Mouse (Mus musculus) bone marrow macrophage, adult 2 months (primary cell): ENCODE results near the gene Sult4a1. TPM values are rescaled to one million over a fixed set of nuclear protein-coding genes. Genes with fewer than 3 reads are reported as not detected.

Experiments used
- H3K27ac ChIP-seq: 2 replicates; pipeline ENCODE4 v1.5.1; 2012; ENCODE audit warnings: low read depth, low read length; ENCODE audit not compliant: insufficient read depth
- H3K4me1 ChIP-seq: 2 replicates; pipeline ENCODE4 v1.6.1; 2012; ENCODE audit warnings: low read length; ENCODE audit not compliant: control insufficient read depth, insufficient read depth
- H3K4me3 ChIP-seq: 2 replicates; pipeline ENCODE4 v1.5.1; 2012; ENCODE audit warnings: mild to moderate bottlenecking, low read length, moderate library complexity; ENCODE audit not compliant: insufficient read depth
- CTCF ChIP-seq: IDR thresholded peaks from 2 replicates; pipeline ENCODE4 v1.5.1; 2012; ENCODE audit warnings: low read depth, mild to moderate bottlenecking, low read length, moderate library complexity
- POLR2A ChIP-seq: IDR thresholded peaks from 2 replicates; pipeline ENCODE4 v1.6.1; 2012; ENCODE audit warnings: mild to moderate bottlenecking, low read depth, low read length, borderline replicate concordance
- polyA plus RNA-seq: library from polyadenylated mRNA; stranded (reverse); fragments of >200 nt; gene quantifications from 2 replicates; pipeline ENCODE4 v1.2.4, GENCODE M21; 2012; ENCODE audit not compliant: missing spikeins, insufficient read depth, insufficient read length

Sult4a1 gene
- polyA plus RNA-seq, 1 experiment: not detected

DNA sequence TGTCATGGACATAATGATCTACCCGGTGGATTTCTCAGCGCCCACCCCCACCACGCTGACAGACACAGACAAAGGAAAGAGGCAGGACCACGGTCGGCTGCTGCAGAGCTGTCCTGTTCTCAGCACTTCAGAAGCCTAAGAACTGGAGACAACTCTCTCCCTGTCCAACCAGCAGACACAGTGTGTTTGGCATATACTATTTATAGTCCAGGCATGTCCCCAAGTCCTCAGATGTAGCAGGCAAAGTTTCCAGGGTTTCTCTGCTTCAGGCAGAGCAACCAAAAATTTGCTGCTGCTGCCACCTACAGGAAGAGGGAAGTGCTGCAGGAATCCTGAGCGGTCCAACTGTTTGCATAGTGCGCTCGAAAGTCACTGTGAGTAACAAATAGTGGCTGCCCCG, 51.7 kb downstream of the Sult4a1 start:
- H3K4me3 ChIP-seq: no peak overlapping the region
- no peaks in the 10 kb centered on the region for H3K4me1 ChIP-seq
- TF ChIP-seq CTCF (peak; percentile 80), POLR2A (no peak)
- H3K27ac ChIP-seq: no peak overlapping the region

DNA sequence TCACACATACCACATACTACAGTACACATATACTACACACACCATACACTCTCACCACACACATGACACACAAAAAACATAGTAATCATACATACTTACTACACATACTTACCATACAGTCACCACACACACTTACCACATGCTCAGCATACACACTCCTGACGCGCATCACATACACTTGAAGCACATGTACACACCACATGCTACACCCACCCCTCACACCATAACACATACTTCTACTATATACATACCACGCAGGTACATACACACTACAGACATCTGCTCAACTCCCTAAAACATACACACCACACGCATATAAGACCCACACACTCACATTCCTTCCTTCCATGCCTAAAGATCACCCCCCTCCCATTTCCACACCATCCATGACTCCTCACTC, 52.3 kb downstream of the Sult4a1 start:
- Histone ChIP-seq H3K4me3 (no peak overlapping the region), H3K4me1 (no peaks in the 10 kb centered on the region), H3K27ac (no peak overlapping the region)
- no peak for TF ChIP-seq POLR2A
- no peak for TF ChIP-seq CTCF

DNA sequence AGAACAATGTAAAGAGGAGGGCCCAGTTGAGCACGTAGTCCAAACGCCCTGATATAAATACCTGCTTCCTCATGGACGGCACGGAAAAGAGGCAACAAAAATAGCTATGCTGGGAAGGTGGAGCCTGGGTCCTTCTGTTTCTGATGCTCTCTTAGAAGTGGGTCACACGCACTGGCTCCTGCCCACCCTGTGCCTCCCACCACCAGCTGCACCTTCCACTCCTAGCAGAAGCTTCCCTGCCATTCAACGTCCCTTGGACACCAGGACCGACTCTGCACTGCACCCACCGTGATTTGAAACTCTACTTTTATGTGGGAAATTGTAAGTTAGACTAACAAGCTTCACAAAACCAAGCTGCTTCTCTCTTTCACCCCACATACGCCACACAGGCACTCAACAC, 53.2 kb downstream of the Sult4a1 start:
- H3K4me1 ChIP-seq: no peaks in the 10 kb centered on the region
- no peak for TF ChIP-seq CTCF
- TF ChIP-seq POLR2A: no peak
- no peak overlapping the region for H3K4me3 ChIP-seq
- no peak overlapping the region for H3K27ac ChIP-seq

DNA sequence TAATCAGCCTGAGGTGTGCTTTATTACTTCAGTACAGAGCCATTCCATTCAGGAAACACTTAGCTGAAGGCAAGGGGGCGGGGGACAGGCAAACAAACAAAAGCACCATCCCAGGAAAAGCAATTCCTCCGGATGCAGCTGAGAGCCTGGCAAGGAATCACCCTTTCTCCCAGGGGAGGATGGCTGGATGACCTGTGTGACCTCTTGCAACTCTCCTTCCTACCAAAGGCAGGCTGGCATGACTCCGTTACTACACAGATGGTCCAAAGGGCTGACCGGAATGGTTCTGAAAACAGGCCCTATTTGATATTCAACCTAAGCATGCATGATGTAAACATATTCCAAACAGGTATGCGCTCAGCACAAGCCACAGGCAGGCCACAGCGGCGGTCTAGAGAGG, 56.0 kb downstream of the Sult4a1 start:
- Histone ChIP-seq H3K27ac (no peak overlapping the region), H3K4me3 (no peak overlapping the region), H3K4me1 (no peaks in the 10 kb centered on the region)
- no peak for TF ChIP-seq POLR2A
- no peak for TF ChIP-seq CTCF

DNA sequence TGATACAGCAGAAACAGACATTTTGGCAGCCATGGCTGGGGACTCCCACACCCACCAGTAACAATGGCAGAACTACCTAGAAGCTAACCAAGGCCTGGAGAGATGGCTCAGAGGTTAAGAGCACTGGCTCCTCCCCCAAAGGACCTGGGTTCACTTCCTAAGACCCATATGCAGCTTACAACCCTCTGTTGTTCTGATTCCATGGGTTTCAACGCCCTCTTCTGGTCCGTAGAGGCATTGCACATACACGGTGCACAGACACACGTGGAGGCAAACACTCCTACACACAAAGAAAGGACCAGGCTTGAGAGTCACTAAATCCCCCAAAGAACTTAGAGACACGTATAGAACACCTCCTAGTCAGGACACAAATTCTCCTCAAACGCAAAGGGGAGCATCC, 60.0 kb downstream of the Sult4a1 start:
- H3K27ac ChIP-seq: no peak overlapping the region
- no peak overlapping the region for H3K4me3 ChIP-seq
- H3K4me1 ChIP-seq: no peaks in the 10 kb centered on the region
- TF ChIP-seq POLR2A: no peak
- no peak for TF ChIP-seq CTCF

DNA sequence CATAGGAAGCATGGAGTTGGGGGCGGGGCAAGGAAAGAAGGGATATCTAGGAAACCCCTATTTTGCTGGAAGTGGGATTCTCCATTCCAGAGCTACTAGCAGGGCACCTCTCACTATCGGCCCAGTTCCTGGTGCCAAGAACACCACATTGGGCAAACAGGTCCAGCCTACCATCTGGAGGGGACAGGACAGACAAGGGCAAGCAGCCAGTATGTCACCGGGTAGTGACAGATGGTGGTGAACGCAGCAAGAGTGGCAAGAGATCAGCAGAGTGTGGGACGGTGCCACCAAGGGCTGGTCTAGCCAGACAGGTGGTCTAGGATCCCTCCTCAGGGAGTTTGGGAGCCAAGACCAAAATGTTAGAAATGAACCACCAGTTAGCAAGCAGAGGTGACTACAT, 68.5 kb downstream of the Sult4a1 start:
- TF ChIP-seq POLR2A (no peak), CTCF (no peak)
- Histone ChIP-seq H3K4me1 (no peaks in the 10 kb centered on the region), H3K4me3 (no peak overlapping the region), H3K27ac (no peak overlapping the region)

Other genes starting within 250 kb of the Sult4a1 start
- not detected in 2 replicates for gene Efcab6, start 40.4 kb downstream of the Sult4a1 start, polyA plus RNA-seq
- not detected in 2 replicates for gene Pnpla5, start 17.4 kb upstream of the Sult4a1 start, polyA plus RNA-seq
- gene Pnpla3, start 62.1 kb upstream of the Sult4a1 start, polyA plus RNA-seq: not detected in 2 replicates
- gene Samm50, start 86.5 kb upstream of the Sult4a1 start, polyA plus RNA-seq: 48.7 and 50.9 TPM in 2 replicates
- gene Parvb, start 126.3 kb upstream of the Sult4a1 start, polyA plus RNA-seq: 34.4 and 35.7 TPM in 2 replicates
- 2.0 and 3.3 TPM in 2 replicates for gene Parvg, start 218.3 kb upstream of the Sult4a1 start, polyA plus RNA-seq